Mouse (Mus musculus) liver, adult 2 months (tissue): Measurements from ENCODE around the gene Tubb3. TPM values are rescaled to one million over a fixed set of nuclear protein-coding genes. Genes with fewer than 3 reads are reported as not detected.
"Not testable (repeated sequence)": the region's sequence is repeated elsewhere in the genome, so short reads cannot be mapped to it uniquely, and the experiment has no call there.

Experiments used
- DNase-seq: peaks from one replicate; pipeline ENCODE4 v3.0.0-alpha.2; 2011; ENCODE audit warnings: low read depth, low spot score; ENCODE audit errors: extremely low read depth
- H3K27ac ChIP-seq: fragments of 200-500 bp; replicated peaks from 2 replicates; pipeline ENCODE4 v1.5.1; 2012; ENCODE audit warnings: low read depth, mild to moderate bottlenecking, control low read depth, inconsistent platforms, low read length; ENCODE audit not compliant: insufficient read depth
- H3K27me3 ChIP-seq: fragments of 200-500 bp; 2 replicates; pipeline ENCODE4 v1.6.1; 2012; ENCODE audit warnings: mild to moderate bottlenecking, moderate library complexity, low read length, inconsistent platforms; ENCODE audit not compliant: control insufficient read depth, insufficient read depth
- H3K36me3 ChIP-seq: fragments of 200-500 bp; 2 replicates; pipeline ENCODE4 v1.6.1; 2012; ENCODE audit warnings: low read length, inconsistent platforms; ENCODE audit not compliant: control insufficient read depth, insufficient read depth
- H3K4me1 ChIP-seq: fragments of 200-500 bp; 2 replicates; pipeline ENCODE4 v1.6.1; 2011; ENCODE audit warnings: low read length; ENCODE audit not compliant: control insufficient read depth, insufficient read depth
- H3K4me3 ChIP-seq: fragments of 200-500 bp; 2 replicates; pipeline ENCODE4 v1.5.1; 2011; ENCODE audit warnings: low read depth, mild to moderate bottlenecking, control low read depth, low read length, moderate library complexity; ENCODE audit not compliant: insufficient read depth
- H3K79me2 ChIP-seq: fragments of 200-500 bp; 2 replicates; pipeline ENCODE4 v1.6.1; 2012; ENCODE audit warnings: inconsistent platforms, mild to moderate bottlenecking, low read length, moderate library complexity; ENCODE audit not compliant: control insufficient read depth, insufficient read depth
- H3K9ac ChIP-seq: fragments of 200-500 bp; 2 replicates; pipeline ENCODE4 v1.6.1; 2012; ENCODE audit warnings: low read depth, mild to moderate bottlenecking, control low read depth, inconsistent platforms, low read length
- CTCF ChIP-seq: fragments of 200-500 bp; IDR thresholded peaks from 2 replicates; pipeline ENCODE4 v1.5.1; 2011; ENCODE audit warnings: low read depth, low read length, control low read depth
- POLR2A ChIP-seq: fragments of 200-500 bp; IDR thresholded peaks from 2 replicates; pipeline ENCODE4 v1.6.1; 2011; ENCODE audit warnings: low read length, control low read depth; ENCODE audit not compliant: insufficient read depth; ENCODE audit errors: extremely low read depth
- WGBS: fragments of 180-500 bp; shearing (Covaris S2); methylation state at CpG from one replicate; pipeline ENCODE4 v1.1.7; 2018; 5-methylcytosine and 5-hydroxymethylcytosine counted together
- polyA plus RNA-seq: library from polyadenylated mRNA; depleted of rRNA; stranded (reverse); fragments of >200 nt; gene quantifications from 2 replicates; pipeline ENCODE4 v1.2.3, GENCODE M21; 2012
- total RNA-seq: library from RNA; depleted of rRNA; stranded (reverse); fragments of >200 nt; gene quantifications from 2 replicates; pipeline ENCODE4 v1.2.3, GENCODE M21; 2014

Tubb3 gene
- total and polyA plus RNA-seq, 2 experiments: not detected

- no peaks in the 10 kb centered on the region for H3K4me1 ChIP-seq
- WGBS: 95% methylated on average over 25 of the region's 25 CpGs
- H3K36me3 ChIP-seq: no peaks in the 10 kb centered on the region
- H3K9ac ChIP-seq: no peak overlapping the region
- no peak overlapping the region for H3K27ac ChIP-seq
- no peak overlapping the region for H3K4me3 ChIP-seq
- DNase-seq: no peak
- TF ChIP-seq CTCF (no peak), POLR2A (no peak)
- H3K79me2 ChIP-seq: no peaks in the 10 kb centered on the region
- no peaks in the 10 kb centered on the region; the same call in 1 of the 2 replicates for H3K27me3 ChIP-seq
Measured at GRCm38 (mm10) chr8:123431616-123432365, 20.6 kb downstream of the Tubb3 start.

- Histone ChIP-seq H3K27me3 (no peaks in the 10 kb centered on the region; the same call in 1 of the 2 replicates), H3K36me3 (no peaks in the 10 kb centered on the region), H3K4me3 (no peak overlapping the region), H3K4me1 (no peaks in the 10 kb centered on the region), H3K79me2 (no peaks in the 10 kb centered on the region), H3K9ac (no peak overlapping the region), H3K27ac (no peak overlapping the region)
- 96% methylated on average over 16 of the region's 16 CpGs for WGBS
- TF ChIP-seq CTCF: no peak
- TF ChIP-seq POLR2A: no peak
- no peak for DNase-seq
Measured at GRCm38 (mm10) chr8:123432381-123432780, 21.2 kb downstream of the Tubb3 start.

GRCm38 (mm10) chr8:123433241-123433974, 22.2 kb downstream of the Tubb3 start:
- WGBS: 97% methylated on average over 47 of the region's 47 CpGs
- not testable (repeated sequence) for H3K27ac ChIP-seq, H3K9ac ChIP-seq, H3K4me1 ChIP-seq, H3K4me3 ChIP-seq, H3K36me3 ChIP-seq, DNase-seq, H3K79me2 ChIP-seq, H3K27me3 ChIP-seq

GRCm38 (mm10) chr8:123441788-123442187, 30.6 kb downstream of the Tubb3 start:
- H3K27me3 ChIP-seq: no peaks in the 10 kb centered on the region
- H3K9ac ChIP-seq: no peak overlapping the region
- no peaks in the 10 kb centered on the region for H3K36me3 ChIP-seq
- TF ChIP-seq CTCF (no peak), POLR2A (no peak)
- peaks cover 7% of the 10 kb centered on the region for H3K4me1 ChIP-seq
- peaks cover 3% of the 10 kb centered on the region; the same call in 1 of the 2 replicates for H3K79me2 ChIP-seq
- no peak overlapping the region for H3K27ac ChIP-seq
- WGBS: 93% methylated on average over 2 of the region's 2 CpGs
- no peak overlapping the region for H3K4me3 ChIP-seq
- no peak for DNase-seq

- 81% methylated on average over 5 of the region's 5 CpGs for WGBS
- Histone ChIP-seq H3K27ac (peak overlapping the region; percentile 24; the same call in 1 of the 2 replicates), H3K79me2 (peaks cover 3% of the 10 kb centered on the region; the same call in 1 of the 2 replicates), H3K4me3 (no peak overlapping the region), H3K36me3 (no peaks in the 10 kb centered on the region), H3K4me1 (peaks cover 7% of the 10 kb centered on the region), H3K27me3 (no peaks in the 10 kb centered on the region), H3K9ac (no peak overlapping the region)
- TF ChIP-seq POLR2A: no peak
- no peak for TF ChIP-seq CTCF
- DNase-seq: no peak
Measured at GRCm38 (mm10) chr8:123442351-123442750, 31.1 kb downstream of the Tubb3 start.
